Mouse (Mus musculus): ENCODE measurements at regions not wholly inside any gene's neighbourhood (a gene's known extent, or its start where the extent isn't known, plus 50 kb on each side); places are given as distances from the start of the nearest gene placed in this dataset.
A peak's percentile ranks its signal among the peaks of the same experiment; 100 is the strongest.

DNA sequence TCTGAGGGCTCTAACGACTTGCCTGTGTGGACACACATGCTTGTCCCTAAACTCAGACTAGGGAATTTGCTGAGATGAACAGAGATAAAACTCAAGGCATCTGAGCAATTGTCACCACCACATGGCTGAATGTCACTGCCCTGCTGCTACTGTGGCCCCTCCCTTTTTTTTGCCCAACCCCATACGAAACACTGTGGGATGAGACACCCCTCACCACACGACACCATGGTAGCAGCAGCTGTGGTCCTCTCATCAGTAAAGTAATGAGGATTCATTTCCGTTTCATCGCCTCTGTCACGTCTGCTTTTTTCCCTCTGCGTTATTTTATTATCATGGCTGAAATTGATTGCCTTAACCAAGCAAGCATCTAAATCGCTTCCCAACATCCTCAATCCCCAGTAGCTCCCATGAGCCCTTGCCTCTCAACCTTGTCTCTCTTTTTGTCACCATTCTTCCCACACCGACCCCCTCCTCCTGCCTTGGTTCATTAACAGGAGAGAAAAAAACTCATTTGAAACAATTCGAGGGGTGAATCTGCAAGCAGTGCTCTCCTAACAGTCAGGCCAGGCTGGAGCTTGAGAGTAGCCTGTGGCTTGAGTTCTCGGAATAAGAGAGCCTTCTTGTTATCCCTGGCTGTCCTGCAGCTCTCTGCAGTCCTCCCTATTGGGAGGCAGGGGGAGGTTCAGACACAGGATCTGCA, 1215.8 kb downstream of the Agbl1 start:
- 51% methylated on average over 11 of the region's 11 CpGs for WGBS
- no peaks in the 10 kb centered on the region for H3K9me3 ChIP-seq
- H3K27ac ChIP-seq: 0 out of 2 replicates have a peak overlapping the region, but pooled peaks have one; percentile 8
- H3K4me3 ChIP-seq (replicated peaks): no peak overlapping the region
- H3K27me3 ChIP-seq: no peaks in the 10 kb centered on the region
- no peaks in the 10 kb centered on the region for H3K36me3 ChIP-seq (replicated peaks)
- H3K4me2 ChIP-seq: no peak overlapping the region
- peak; percentile 85 for ATAC-seq (ENCODE audit: low FRiP score)
- no peak overlapping the region for H3K9ac ChIP-seq
- peaks cover 6% of the 10 kb centered on the region for H3K4me1 ChIP-seq

DNA sequence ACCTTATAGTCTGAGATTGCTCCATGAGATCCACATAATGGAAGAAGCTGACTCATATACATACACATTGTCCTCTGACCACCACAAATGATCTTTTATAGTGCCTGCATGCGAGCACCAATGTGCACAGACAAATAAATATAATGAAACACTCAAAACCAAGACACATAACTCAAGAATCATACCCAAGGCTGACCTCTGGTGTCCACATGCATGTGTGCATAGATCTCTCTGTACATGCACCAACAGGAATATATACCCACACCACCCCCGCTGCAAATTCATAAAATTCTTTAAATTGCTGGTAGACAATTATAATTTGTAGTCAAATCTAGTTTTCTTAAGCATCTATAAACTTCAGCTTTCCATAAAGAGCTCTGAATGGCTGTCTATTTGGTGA, 1211.9 kb downstream of the Agbl1 start:
- Histone ChIP-seq H3K9ac (no peak overlapping the region), H3K36me3 (replicated peaks) (no peaks in the 10 kb centered on the region), H3K27me3 (no peaks in the 10 kb centered on the region), H3K4me3 (replicated peaks) (no peak overlapping the region), H3K9me3 (no peaks in the 10 kb centered on the region), H3K4me1 (peaks cover 6% of the 10 kb centered on the region), H3K4me2 (no peak overlapping the region), H3K27ac (no peak overlapping the region)
- no peak for ATAC-seq (ENCODE audit: low FRiP score)
- 75% methylated on average over 2 of the region's 2 CpGs for WGBS

DNA sequence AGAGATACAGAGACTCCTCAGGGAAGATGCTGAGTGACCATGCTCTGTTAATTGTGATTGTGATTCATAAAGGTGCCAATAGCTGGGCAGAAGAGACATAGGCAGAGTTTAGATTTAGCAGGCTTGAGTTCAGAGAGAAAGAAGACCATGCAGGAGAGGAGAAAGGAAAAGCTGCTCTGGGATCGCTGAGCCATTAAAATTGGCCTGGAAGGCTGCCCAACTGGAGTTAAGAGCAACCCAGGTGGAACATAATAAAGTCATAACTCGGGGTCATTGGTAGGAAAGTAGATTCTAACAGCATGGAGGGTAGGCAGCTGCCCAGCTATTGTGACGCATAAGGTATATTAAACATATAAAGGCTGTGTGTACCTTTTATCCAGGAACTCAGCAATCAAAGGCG, 1183.9 kb downstream of the Agbl1 start:
- no peak for ATAC-seq (ENCODE audit: low FRiP score)

More for the DNA sequence above, 1183.9 kb downstream of the Agbl1 start:
- H3K4me3 ChIP-seq (replicated peaks): no peak overlapping the region
- no peak overlapping the region for H3K4me2 ChIP-seq
- H3K9ac ChIP-seq: no peak overlapping the region
- WGBS: 76% methylated on average over 4 of the region's 4 CpGs
- H3K4me1 ChIP-seq: no peaks in the 10 kb centered on the region
- no peaks in the 10 kb centered on the region for H3K9me3 ChIP-seq
- H3K36me3 ChIP-seq (replicated peaks): no peaks in the 10 kb centered on the region
- no peaks in the 10 kb centered on the region for H3K27me3 ChIP-seq
- no peak overlapping the region for H3K27ac ChIP-seq
